Mouse (Mus musculus): ENCODE measurements around the gene Myo3b.

GRCm38 (mm10) chr2:70425611-70426010, 386.7 kb downstream of the Myo3b start:
- no peak for TF ChIP-seq GATA1 (IDR thresholded peaks at IDR 0.05; ENCODE audit: low read length)
- no peak for TF ChIP-seq TAL1 (IDR thresholded peaks at IDR 0.05; ENCODE audit: low read length)

Data from erythroblast, embryonic 14.5 days (primary cell).